Mouse (Mus musculus) liver, embryonic 14.5 days (tissue): ENCODE measurements around the gene Ydjc. TPM values are rescaled to one million over a fixed set of nuclear protein-coding genes. Genes with fewer than 3 reads are reported as not detected.
A peak's percentile ranks its signal among the peaks of the same experiment; 100 is the strongest.
"Not testable (repeated sequence)": the region's sequence is repeated elsewhere in the genome, so short reads cannot be mapped to it uniquely, and the experiment has no call there.

Source experiments
- ATAC-seq: fragments of 200-750 bp; cut with Nextera tagmentation; 2 replicates; pipeline ENCODE4 v1.8.0; 2017; ENCODE audit warnings: moderate number of reproducible peaks, mild to moderate bottlenecking, moderate library complexity; ENCODE audit not compliant: insufficient read depth
- DNase-seq, 3 experiments: peaks; one replicate each; pipeline ENCODE4 v3.0.0-alpha.2; 2012 to 2013; ENCODE audit warnings: low read depth in 3 of 3, low spot score in 3 of 3
- H3K27ac ChIP-seq: fragments of 300-500 bp; sonication (generic); 2 replicates; pipeline ENCODE4 v1.5.1; 2014; ENCODE audit warnings: moderate library complexity, mild to moderate bottlenecking, control low read depth, inconsistent platforms
- H3K27me3 ChIP-seq: fragments of 300-500 bp; sonication (generic); 2 replicates; pipeline ENCODE4 v1.6.1; 2014; ENCODE audit warnings: mild to moderate bottlenecking, low read length, moderate library complexity; ENCODE audit not compliant: control insufficient read depth, insufficient read depth
- H3K36me3 ChIP-seq: fragments of 300-500 bp; sonication (generic); replicated peaks from 2 replicates; pipeline ENCODE4 v1.6.1; 2014; ENCODE audit warnings: low read depth; ENCODE audit not compliant: control insufficient read depth, insufficient read depth
- H3K4me1 ChIP-seq, 2 experiments: fragments of 200-500 bp in 1 of 2; fragments of 300-500 bp in 1 of 2; sonication (generic) in 1 of 2; replicated peaks; 2 replicates each; pipeline ENCODE4 v1.6.1; 2012 to 2014; ENCODE audit warnings: antibody characterized with exemption in 1 of 2, inconsistent platforms in 1 of 2, low read length in 1 of 2; ENCODE audit not compliant: control insufficient read depth in 2 of 2, insufficient read depth in 2 of 2
- H3K4me2 ChIP-seq: fragments of 300-500 bp; sonication (generic); 2 replicates; pipeline ENCODE4 v1.6.1; 2014; ENCODE audit warnings: low read depth, mild to moderate bottlenecking, control low read depth, moderate library complexity
- H3K4me3 ChIP-seq, 2 experiments: fragments of 200-500 bp in 1 of 2; fragments of 300-500 bp in 1 of 2; sonication (generic) in 1 of 2; 2 replicates each; pipeline ENCODE4 v1.5.1; 2012 to 2014; ENCODE audit warnings: low read depth in 2 of 2, low read length in 2 of 2, mild to moderate bottlenecking in 2 of 2, control low read depth in 1 of 2, inconsistent platforms in 1 of 2, moderate library complexity in 1 of 2; ENCODE audit not compliant: insufficient read depth in 1 of 2
- H3K9ac ChIP-seq: fragments of 300-500 bp; sonication (generic); replicated peaks from 2 replicates; pipeline ENCODE4 v1.6.1; 2014; ENCODE audit warnings: mild to moderate bottlenecking, control low read depth, moderate library complexity
- H3K9me3 ChIP-seq: fragments of 300-500 bp; sonication (generic); 2 replicates; pipeline ENCODE4 v1.6.1; 2016; ENCODE audit warnings: low read length, mixed read lengths; ENCODE audit not compliant: control insufficient read depth
- CTCF ChIP-seq: IDR thresholded peaks from 2 replicates; pipeline ENCODE4 v1.5.1; 2016; ENCODE audit warnings: antibody characterized with exemption, low read depth, control low read depth
- EP300 ChIP-seq: IDR thresholded peaks from 2 replicates; pipeline ENCODE4 v1.6.1; 2016; ENCODE audit warnings: antibody characterized with exemption, low read depth
- WGBS: fragments of 180-500 bp; shearing (Covaris S2); extraction: QIAGEN DNeasy Blood & Tissue Kit; methylation state at CpG from one replicate; pipeline ENCODE4 v1.1.7; 2014; ENCODE audit not compliant: insufficient replicate concordance; 5-methylcytosine and 5-hydroxymethylcytosine counted together
- polyA plus RNA-seq, 2 experiments: library from polyadenylated mRNA; depleted of rRNA in 1 of 2; stranded (reverse) in 1 of 2; unstranded in 1 of 2; fragments of >200 nt; fragmentation: Nextera tagmentation in 1 of 2; extraction: Ambion mirVana in 1 of 2; gene quantifications; 2 replicates each; pipeline versions ENCODE4 v1.2.1 to v1.2.3; 2012 to 2014

Ydjc gene
- polyA plus RNA-seq, 2 experiments, result 9.6 to 10.2 TPM

- no peak overlapping the region for H3K27ac ChIP-seq
- WGBS, result under 1% methylated on average over 41 of the region's 41 CpGs
These were observed 3.0 kb downstream of the Ydjc start for GRCm38 (mm10) chr16:17147391-17147929.

GRCm38 (mm10) chr16:17148084-17148483 is 3.7 kb downstream of the Ydjc start:
- peak; percentile 69 for TF ChIP-seq CTCF
- TF ChIP-seq EP300, result no peak
- H3K9ac ChIP-seq, result no peak overlapping the region
- no peaks in the 10 kb centered on the region for H3K27me3 ChIP-seq
- peaks cover 9% of the 10 kb centered on the region for H3K36me3 ChIP-seq
- DNase-seq, result peak in 1 of 3 experiments; percentile 38
- peak overlapping the region; percentile 58 to 73; a peak in 2 of 4 replicates for H3K4me3 ChIP-seq
- peaks cover 2 to 10% of the 10 kb centered on the region in 2 experiments; a peak in 3 of 4 replicates for H3K4me1 ChIP-seq
- peak overlapping the region; percentile 99 for H3K4me2 ChIP-seq
- H3K9me3 ChIP-seq, result no peaks in the 10 kb centered on the region
- 6% methylated on average over 16 of the region's 16 CpGs for WGBS
- ATAC-seq, result peak; percentile 65
- H3K27ac ChIP-seq, result no peak overlapping the region

More at GRCm38 (mm10) chr16:17147391-17147929, 3.0 kb downstream of the Ydjc start:
- H3K27me3 ChIP-seq, result no peaks in the 10 kb centered on the region
- DNase-seq (no peak), ATAC-seq (peak; percentile 17; the same call in 1 of the 2 replicates)
- H3K4me2 ChIP-seq, result peak overlapping the region; percentile 99
- H3K4me3 ChIP-seq, result peak overlapping the region; percentile 58 to 73
- H3K4me1 ChIP-seq, result peaks cover 2 to 10% of the 10 kb centered on the region in 2 experiments; a peak in 3 of 4 replicates
- TF ChIP-seq CTCF (no peak), EP300 (no peak)
- peaks cover 7% of the 10 kb centered on the region for H3K36me3 ChIP-seq
- H3K9ac ChIP-seq, result peak overlapping the region; percentile 66
- H3K9me3 ChIP-seq, result no peaks in the 10 kb centered on the region

- no peak overlapping the region for H3K9ac ChIP-seq
- H3K9me3 ChIP-seq, result no peaks in the 10 kb centered on the region
- no peak overlapping the region for H3K27ac ChIP-seq
- no peak for TF ChIP-seq CTCF
- no peak for TF ChIP-seq EP300
- no peak overlapping the region for H3K4me3 ChIP-seq
- H3K4me1 ChIP-seq, result peaks cover 2 to 10% of the 10 kb centered on the region in 2 experiments; a peak in 3 of 4 replicates
- 80% methylated on average over 7 of the region's 7 CpGs for WGBS
- H3K4me2 ChIP-seq, result no peak overlapping the region
- H3K36me3 ChIP-seq, result peaks cover 15% of the 10 kb centered on the region
- no peak for DNase-seq
- ATAC-seq, result no peak
- no peaks in the 10 kb centered on the region for H3K27me3 ChIP-seq
These were observed 6.3 kb downstream of the Ydjc start for GRCm38 (mm10) chr16:17150520-17151258.

GRCm38 (mm10) chr16:17151874-17152273 is 7.5 kb downstream of the Ydjc start:
- ATAC-seq, result no peak
- Histone ChIP-seq H3K4me2 (no peak overlapping the region), H3K4me3 (no peak overlapping the region), H3K27ac (no peak overlapping the region), H3K9ac (no peak overlapping the region), H3K36me3 (peaks cover 15% of the 10 kb centered on the region), H3K9me3 (no peaks in the 10 kb centered on the region), H3K4me1 (peaks cover 2 to 10% of the 10 kb centered on the region in 2 experiments; a peak in 3 of 4 replicates), H3K27me3 (no peaks in the 10 kb centered on the region)
- WGBS, result 83% methylated on average over 4 of the region's 4 CpGs
- DNase-seq, result no peak
- TF ChIP-seq EP300 (no peak), CTCF (no peak)

- H3K4me2 ChIP-seq, result no peak overlapping the region
- TF ChIP-seq CTCF, result no peak
- no peak for TF ChIP-seq EP300
- H3K36me3 ChIP-seq, result peaks cover 28% of the 10 kb centered on the region
These were observed 9.9 kb downstream of the Ydjc start for GRCm38 (mm10) chr16:17154346-17154745.

GRCm38 (mm10) chr16:17165478-17165877 is 21.1 kb downstream of the Ydjc start:
- H3K9ac ChIP-seq, DNase-seq, H3K4me2 ChIP-seq, ATAC-seq, H3K4me3 ChIP-seq, H3K9me3 ChIP-seq, H3K4me1 ChIP-seq, H3K27me3 ChIP-seq, H3K27ac ChIP-seq: not testable (repeated sequence)
- 66% methylated on average over 1 of the region's 1 CpGs for WGBS
- H3K36me3 ChIP-seq, result peaks cover 13% of the 10 kb centered on the region

More at GRCm38 (mm10) chr16:17154346-17154745, 9.9 kb downstream of the Ydjc start:
- Histone ChIP-seq H3K4me1 (no peaks in the 10 kb centered on the region), H3K4me3 (no peak overlapping the region), H3K9me3 (no peaks in the 10 kb centered on the region), H3K9ac (no peak overlapping the region), H3K27ac (no peak overlapping the region), H3K27me3 (no peaks in the 10 kb centered on the region)
- no peak for DNase-seq
- no peak for ATAC-seq
- 81% methylated on average over 2 of the region's 2 CpGs for WGBS
